Comparison of ENCODE assay signal across 33 mouse cellular contexts in the genomic region with DNA sequence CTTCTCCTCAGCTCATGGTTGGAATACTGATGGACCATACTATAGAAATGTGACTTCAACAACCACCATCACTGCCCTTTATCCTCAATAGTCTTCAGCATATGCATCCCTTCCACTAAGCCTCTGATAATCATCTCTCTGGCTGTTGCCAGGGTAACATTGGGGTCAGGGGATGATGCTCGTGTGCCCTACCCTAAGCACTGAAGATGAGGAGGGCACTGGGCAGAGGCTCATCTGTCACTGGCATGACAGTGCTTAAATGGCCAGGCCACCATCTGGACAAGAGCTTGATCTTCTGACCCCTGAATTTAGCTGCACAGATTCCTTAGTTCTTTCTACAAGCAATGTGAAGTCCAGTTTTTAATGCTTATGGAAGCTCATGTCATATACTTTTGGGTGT. TPM values are rescaled to one million over a fixed set of nuclear protein-coding genes. Genes with fewer than 3 reads are reported as not detected.
"Had no signal": no experiment of that assay in that cellular context is flagged by ENCODE, and none has a peak within 500 bp of the region (broad histone marks: within the 10 kb centered on the region; RNA-seq: fewer than 3 reads in every experiment).

No protein-coding gene starts in this region.

- H3K9me3 ChIP-seq: heart, embryonic 15.5 days; hindbrain, embryonic 10.5 days; hindbrain, embryonic 15.5 days; intestine, embryonic 15.5 days; limb, embryonic 10.5 days; limb, embryonic 12.5 days; liver, embryonic 13.5 days; liver, embryonic 15.5 days had no signal

- H3K9ac ChIP-seq: heart, embryonic 13.5 days; heart, embryonic 15.5 days; hindbrain, embryonic 15.5 days; intestine, embryonic 15.5 days; limb, embryonic 12.5 days; liver, embryonic 13.5 days; liver, embryonic 15.5 days had no signal

- H3K4me1 ChIP-seq: heart, embryonic 13.5 days; heart, embryonic 15.5 days; hindbrain, embryonic 15.5 days; intestine, embryonic 15.5 days; limb, embryonic 10.5 days; limb, embryonic 12.5 days; liver, embryonic 13.5 days; liver, embryonic 15.5 days had no signal

- H3K4me2 ChIP-seq: heart, embryonic 11.5 days; heart, embryonic 13.5 days; heart, embryonic 15.5 days; hindbrain, embryonic 15.5 days; intestine, embryonic 15.5 days; limb, embryonic 12.5 days; liver, embryonic 11.5 days; liver, embryonic 13.5 days; liver, embryonic 15.5 days had no signal

- DNase-seq: gastrocnemius, adult 2 months; gastrocnemius, postnatal 10 days; gastrocnemius, postnatal 25 days; heart, adult 2 months; heart, postnatal 4 days; kidney, adult 18-20 months; kidney, adult 8-10 months; kidney, postnatal 10 days; kidney, postnatal 25 days; kidney, postnatal 4 days; liver; liver, embryonic 13.5 days had no signal

- H3K36me3 ChIP-seq: hindbrain, embryonic 10.5 days; hindbrain, embryonic 15.5 days; intestine, embryonic 15.5 days; limb, embryonic 10.5 days; limb, embryonic 12.5 days had no signal

- ATAC-seq: inflammation-experienced regulatory T-cells, adult 6 months; intestine, embryonic 15.5 days; intestine, postnatal 0 days had no signal

- H3K4me3 ChIP-seq: gastrocnemius, adult 2 months; heart, adult 2 months; heart, embryonic 13.5 days; heart, embryonic 15.5 days; hindbrain, embryonic 10.5 days; hindbrain, embryonic 15.5 days; intestine, embryonic 15.5 days; layer of hippocampus, adult 2 months; left cerebral cortex, adult 2 months; limb, embryonic 10.5 days; limb, embryonic 12.5 days; liver, embryonic 13.5 days; liver, embryonic 15.5 days had no signal

- H3K27me3 ChIP-seq: heart, embryonic 13.5 days; heart, embryonic 15.5 days; hindbrain, embryonic 15.5 days; intestine, embryonic 15.5 days; limb, embryonic 12.5 days; liver, embryonic 13.5 days; liver, embryonic 15.5 days had no signal

- H3K27ac ChIP-seq: gastrocnemius, adult 2 months; heart, adult 2 months; heart, embryonic 13.5 days; heart, embryonic 15.5 days; hindbrain, embryonic 10.5 days; hindbrain, embryonic 15.5 days; intestine, embryonic 15.5 days; layer of hippocampus, adult 2 months; left cerebral cortex, adult 2 months; limb, embryonic 10.5 days; limb, embryonic 12.5 days; liver, embryonic 13.5 days; liver, embryonic 15.5 days had no signal

RNA-seq across cellular contexts. Expression of gene Gm10097, which starts 51.8 kb away (rescaled TPM):
- total RNA-seq: granulocyte monocyte progenitor cell, adult 5-6 weeks; layer of hippocampus, adult 2 months; layer of hippocampus, postnatal 10 days; layer of hippocampus, postnatal 25 days; left cerebral cortex, adult 2 months; left cerebral cortex, postnatal 14 days; left cerebral cortex, postnatal 36 days had no signal
- polyA plus RNA-seq: frontal cortex, adult 2 months; kidney, embryonic 16.5 days; liver, embryonic 13.5 days had no signal
